7 mouse cellular contexts compared by ENCODE assay signal in genomic region chr9:107770374-107771290, GRCm38 (mm10). TPM values are rescaled to one million over a fixed set of nuclear protein-coding genes. Genes with fewer than 3 reads are reported as not detected.
DNase-seq lines count a peak whose midpoint lies in the region; ATAC-seq lines count a peak whose summit lies in the region.

TSS of gene Rbm5 (minus strand) at chr9:107770996.

- peaks cover 9% of the 10 kb centered on the region for H3K4me1 ChIP-seq in embryonic facial prominence, embryonic 12.5 days
- H3K4me1 ChIP-seq in limb, embryonic 11.5 days (ENCODE audit: control insufficient read depth, insufficient read depth, low read length): no peaks in the 10 kb centered on the region; the same call in 1 of the 2 replicates
- H3K4me1 ChIP-seq in midbrain, embryonic 14.5 days (ENCODE audit: control insufficient read depth, insufficient read depth, low read length): peaks cover 24% of the 10 kb centered on the region

- DNase-seq in adrenal gland, postnatal 25 days: peak; percentile 93
- DNase-seq in heart, adult 11 months: peak; percentile 100
- DNase-seq in kidney, adult 18-20 months: peak; percentile 91
- DNase-seq in limb, embryonic 11.5 days (ENCODE audit: low spot score): peak; percentile 95
- DNase-seq in midbrain, embryonic 14.5 days: peak; percentile 97
- DNase-seq in spleen, adult 18-20 months: peak; percentile 83 to 89

- no peaks in the 10 kb centered on the region for H3K27me3 ChIP-seq in embryonic facial prominence, embryonic 12.5 days
- H3K27me3 ChIP-seq in limb, embryonic 11.5 days (ENCODE audit: control insufficient read depth, insufficient read depth, low read length): no peaks in the 10 kb centered on the region
- no peaks in the 10 kb centered on the region for H3K27me3 ChIP-seq in midbrain, embryonic 14.5 days (ENCODE audit: control insufficient read depth, insufficient read depth, low read length)

- ATAC-seq in embryonic facial prominence, embryonic 12.5 days (ENCODE audit: insufficient number of reproducible peaks, insufficient read depth, low FRiP score, low TSS enrichment): peak; percentile 100
- ATAC-seq in limb, embryonic 11.5 days (ENCODE audit: insufficient number of reproducible peaks, low FRiP score, low TSS enrichment, low read depth): peak; percentile 100
- ATAC-seq in midbrain, embryonic 14.5 days (ENCODE audit: low FRiP score, low TSS enrichment): peak; percentile 100

- H3K36me3 ChIP-seq in embryonic facial prominence, embryonic 12.5 days: peaks cover 59% of the 10 kb centered on the region
- H3K36me3 ChIP-seq in limb, embryonic 11.5 days (ENCODE audit: control insufficient read depth, insufficient read depth, low read length): peaks cover 24% of the 10 kb centered on the region
- peaks cover 66% of the 10 kb centered on the region for H3K36me3 ChIP-seq in midbrain, embryonic 14.5 days (ENCODE audit: control insufficient read depth, insufficient read depth, low read length)

- H3K4me2 ChIP-seq in embryonic facial prominence, embryonic 12.5 days (replicated peaks): peak within 1 kb of the TSS; percentile 73
- peak within 1 kb of the TSS; percentile 60 for H3K4me2 ChIP-seq in limb, embryonic 11.5 days (ENCODE audit: low read depth, severe bottlenecking)
- H3K4me2 ChIP-seq in midbrain, embryonic 14.5 days (ENCODE audit: low read length): peak within 1 kb of the TSS; percentile 84

- peak within 1 kb of the TSS; percentile 95 for H3K9ac ChIP-seq in embryonic facial prominence, embryonic 12.5 days
- peak within 1 kb of the TSS; percentile 92 for H3K9ac ChIP-seq in limb, embryonic 11.5 days (ENCODE audit: low read length)
- H3K9ac ChIP-seq in midbrain, embryonic 14.5 days (replicated peaks; ENCODE audit: low read length): peak within 1 kb of the TSS; percentile 99

- peak within 1 kb of the TSS; percentile 85 for H3K27ac ChIP-seq in embryonic facial prominence, embryonic 12.5 days
- H3K27ac ChIP-seq in limb, embryonic 11.5 days (replicated peaks; ENCODE audit: low read depth, low read length): peak within 1 kb of the TSS; percentile 59
- H3K27ac ChIP-seq in midbrain, embryonic 14.5 days (replicated peaks; ENCODE audit: low read depth, low read length): peak within 1 kb of the TSS; percentile 94

- H3K4me3 ChIP-seq in embryonic facial prominence, embryonic 12.5 days: peak within 1 kb of the TSS; percentile 90
- H3K4me3 ChIP-seq in limb, embryonic 11.5 days (ENCODE audit: low read depth, low read length): peak within 1 kb of the TSS; percentile 76
- H3K4me3 ChIP-seq in midbrain, embryonic 14.5 days (replicated peaks; ENCODE audit: low read depth, low read length): peak within 1 kb of the TSS; percentile 98

- WGBS in embryonic facial prominence, embryonic 12.5 days: under 1% methylated on average over 60 of the region's 60 CpGs
- under 1% methylated on average over 60 of the region's 60 CpGs for WGBS in limb, embryonic 11.5 days
- WGBS in midbrain, embryonic 14.5 days: under 1% methylated on average over 60 of the region's 60 CpGs

- no peaks in the 10 kb centered on the region for H3K9me3 ChIP-seq in embryonic facial prominence, embryonic 12.5 days
- no peaks in the 10 kb centered on the region for H3K9me3 ChIP-seq in limb, embryonic 11.5 days (ENCODE audit: control insufficient read depth, low read length)
- H3K9me3 ChIP-seq in midbrain, embryonic 14.5 days (ENCODE audit: control insufficient read depth, low read length): no peaks in the 10 kb centered on the region

RNA-seq across cellular contexts. Expression of gene Rbm5, which starts in this region (rescaled TPM):
- 135 and 149 TPM in 2 replicates for total RNA-seq in adrenal gland, postnatal 25 days (2021)
- 232 and 261 TPM in 2 replicates for polyA plus RNA-seq in embryonic facial prominence, embryonic 12.5 days (2016; fragmentation: Nextera tagmentation; extraction: Ambion mirVana)
- polyA plus RNA-seq in limb, embryonic 11.5 days (2014; fragmentation: Nextera tagmentation; extraction: Ambion mirVana): 179 and 195 TPM in 2 replicates
- 190 and 241 TPM in 2 replicates for polyA plus RNA-seq in midbrain, embryonic 14.5 days (2014; fragmentation: Nextera tagmentation; extraction: Ambion mirVana)

Comparison
In these comparisons a context has a peak if more than half of its experiments do, and no peak if none do; other contexts are left out.
1. Peak in every context shown above with its lines: DNase-seq, ATAC-seq, H3K4me3 ChIP-seq and H3K27ac ChIP-seq.